Mouse (Mus musculus) embryonic facial prominence, embryonic 15.5 days (tissue): ENCODE data around the gene Nlgn3. TPM values are rescaled to one million over a fixed set of nuclear protein-coding genes. Genes with fewer than 3 reads are reported as not detected.
"Not testable (repeated sequence)": the region's sequence is repeated elsewhere in the genome, so short reads cannot be mapped to it uniquely, and the experiment has no call there.

Experiments
- ATAC-seq: fragments of 200-750 bp; cut with Nextera tagmentation; 2 replicates; pipeline ENCODE4 v1.8.0; 2017; ENCODE audit warnings: low read depth, moderate TSS enrichment; ENCODE audit not compliant: insufficient number of reproducible peaks, low FRiP score, low TSS enrichment
- H3K27ac ChIP-seq: fragments of 300-500 bp; sonication (generic); replicated peaks from 2 replicates; pipeline ENCODE4 v1.5.1; 2015; ENCODE audit warnings: mild to moderate bottlenecking, inconsistent platforms
- H3K27me3 ChIP-seq: fragments of 300-500 bp; sonication (generic); 2 replicates; pipeline ENCODE4 v1.6.1; 2015; ENCODE audit warnings: inconsistent platforms
- H3K36me3 ChIP-seq: fragments of 300-500 bp; sonication (generic); 2 replicates; pipeline ENCODE4 v1.6.1; 2015; ENCODE audit warnings: mild to moderate bottlenecking, inconsistent platforms
- H3K4me1 ChIP-seq: fragments of 300-500 bp; sonication (generic); 2 replicates; pipeline ENCODE4 v1.6.1; 2015; ENCODE audit warnings: inconsistent platforms
- H3K4me2 ChIP-seq: fragments of 300-500 bp; sonication (generic); replicated peaks from 2 replicates; pipeline ENCODE4 v1.6.1; 2015; ENCODE audit warnings: mild to moderate bottlenecking, inconsistent platforms
- H3K4me3 ChIP-seq: fragments of 300-500 bp; sonication (generic); replicated peaks from 2 replicates; pipeline ENCODE4 v1.5.1; 2015; ENCODE audit warnings: mild to moderate bottlenecking, inconsistent platforms
- H3K9ac ChIP-seq: fragments of 300-500 bp; sonication (generic); 2 replicates; pipeline ENCODE4 v1.6.1; 2015; ENCODE audit warnings: inconsistent platforms
- H3K9me3 ChIP-seq: fragments of 300-500 bp; sonication (generic); replicated peaks from 2 replicates; pipeline ENCODE4 v1.6.1; 2016; ENCODE audit warnings: inconsistent platforms
- WGBS: fragments of 180-500 bp; shearing (Covaris S2); methylation state at CpG from one replicate; pipeline ENCODE4 v1.1.7; 2015; 5-methylcytosine and 5-hydroxymethylcytosine counted together
- polyA plus RNA-seq: library from polyadenylated mRNA; unstranded; fragments of >200 nt; fragmentation: Nextera tagmentation; extraction: Ambion mirVana; gene quantifications from 2 replicates; pipeline ENCODE4 v1.2.1, GENCODE M21; 2015

Nlgn3 gene
- polyA plus RNA-seq, 1 experiment from 2014 or later = 12.8 TPM

GRCm38 (mm10) chrX:101338666-101339065, 39.7 kb downstream of the Nlgn3 start:
- Histone ChIP-seq H3K4me3 (no peak overlapping the region), H3K9ac (no peak overlapping the region), H3K9me3 (no peaks in the 10 kb centered on the region), H3K4me1 (no peaks in the 10 kb centered on the region), H3K36me3 (no peaks in the 10 kb centered on the region), H3K27ac (no peak overlapping the region), H3K4me2 (no peak overlapping the region), H3K27me3 (no peaks in the 10 kb centered on the region)
- 49% methylated on average over 4 of the region's 4 CpGs for WGBS
- no peak for ATAC-seq

GRCm38 (mm10) chrX:101342837-101343236, 43.9 kb downstream of the Nlgn3 start:
- not testable (repeated sequence) for ATAC-seq, H3K4me1 ChIP-seq, H3K9ac ChIP-seq, H3K27me3 ChIP-seq, H3K9me3 ChIP-seq, H3K27ac ChIP-seq, H3K36me3 ChIP-seq, H3K4me3 ChIP-seq, H3K4me2 ChIP-seq
- WGBS = 25% methylated on average over 2 of the region's 2 CpGs

DNA sequence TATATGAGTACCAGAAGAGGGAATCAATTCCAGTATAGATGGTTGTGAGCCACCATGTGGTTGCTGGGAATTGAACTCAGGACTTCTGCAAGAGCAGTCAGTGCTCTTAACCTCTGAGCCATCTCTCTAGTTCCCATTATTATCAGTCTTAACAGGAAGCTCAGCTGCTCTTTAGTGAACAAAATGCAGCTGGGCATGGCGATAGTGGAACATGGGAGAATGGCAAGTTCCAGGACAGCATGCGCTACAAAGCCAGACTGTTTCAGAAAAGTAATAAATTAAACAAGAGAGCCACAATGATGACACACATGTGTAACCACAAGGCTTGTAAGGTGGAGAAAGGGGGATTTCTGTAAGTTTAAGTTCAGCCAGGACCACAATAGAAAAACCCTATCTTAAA, 46.5 kb downstream of the Nlgn3 start:
- WGBS = 85% methylated on average over 2 of the region's 2 CpGs
- Histone ChIP-seq H3K4me1 (no peaks in the 10 kb centered on the region), H3K36me3 (no peaks in the 10 kb centered on the region), H3K4me2 (no peak overlapping the region), H3K27ac (no peak overlapping the region), H3K4me3 (no peak overlapping the region), H3K9me3 (no peaks in the 10 kb centered on the region), H3K9ac (no peak overlapping the region), H3K27me3 (no peaks in the 10 kb centered on the region)
- no peak for ATAC-seq

DNA sequence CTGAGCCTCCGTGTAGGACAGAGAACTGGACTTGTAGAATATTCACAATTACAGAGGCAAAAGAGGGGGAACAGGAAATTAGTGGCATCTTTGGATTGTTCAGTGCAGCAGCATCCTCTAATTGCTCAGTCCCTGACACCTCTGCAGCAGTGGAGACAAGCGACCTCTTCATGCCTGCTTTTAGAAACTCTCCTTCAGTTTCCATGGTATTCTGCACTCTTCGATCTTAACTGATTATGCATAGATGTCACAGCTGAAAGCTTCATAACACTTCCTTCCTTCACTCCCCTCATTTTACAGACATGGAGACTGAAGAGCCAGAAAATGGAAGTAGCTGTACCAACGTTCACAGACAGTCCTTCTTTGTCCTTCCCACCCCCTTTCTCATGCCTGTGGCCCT, 47.5 kb downstream of the Nlgn3 start:
- no peak overlapping the region for H3K4me2 ChIP-seq
- ATAC-seq = no peak
- no peaks in the 10 kb centered on the region for H3K36me3 ChIP-seq
- H3K9ac ChIP-seq = no peak overlapping the region
- no peaks in the 10 kb centered on the region for H3K9me3 ChIP-seq
- no peak overlapping the region for H3K27ac ChIP-seq
- no peaks in the 10 kb centered on the region for H3K4me1 ChIP-seq
- H3K4me3 ChIP-seq = no peak overlapping the region
- 57% methylated on average over 4 of the region's 4 CpGs for WGBS
- H3K27me3 ChIP-seq = no peaks in the 10 kb centered on the region

DNA sequence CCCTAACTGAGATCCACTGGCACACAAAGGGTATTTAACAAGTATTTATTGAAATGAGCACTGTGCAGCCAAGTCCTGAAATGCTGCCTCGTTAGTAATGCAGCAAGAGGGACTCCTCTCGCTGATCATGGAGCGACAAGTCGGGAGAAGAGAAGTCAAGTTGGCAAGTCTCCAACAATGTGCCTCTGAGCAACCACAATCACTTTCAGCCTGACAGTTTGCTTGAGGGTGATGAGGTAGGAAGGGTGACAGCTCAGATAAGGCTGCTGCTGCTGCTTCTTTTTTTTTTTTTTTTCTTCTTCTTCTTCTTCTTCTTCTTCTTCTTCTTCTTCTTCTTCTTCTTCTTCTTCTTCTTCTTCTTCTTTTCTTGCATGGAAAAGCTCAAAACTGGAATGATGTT, 52.2 kb downstream of the Nlgn3 start:
- no peak for ATAC-seq
- 34% methylated on average over 4 of the region's 4 CpGs for WGBS
- H3K27ac ChIP-seq = no peak overlapping the region
- no peak overlapping the region for H3K4me3 ChIP-seq
- no peaks in the 10 kb centered on the region for H3K9me3 ChIP-seq
- no peaks in the 10 kb centered on the region for H3K36me3 ChIP-seq
- H3K9ac ChIP-seq = no peak overlapping the region
- no peaks in the 10 kb centered on the region; the same call in 1 of the 2 replicates for H3K27me3 ChIP-seq
- no peak overlapping the region for H3K4me2 ChIP-seq
- no peaks in the 10 kb centered on the region for H3K4me1 ChIP-seq

DNA sequence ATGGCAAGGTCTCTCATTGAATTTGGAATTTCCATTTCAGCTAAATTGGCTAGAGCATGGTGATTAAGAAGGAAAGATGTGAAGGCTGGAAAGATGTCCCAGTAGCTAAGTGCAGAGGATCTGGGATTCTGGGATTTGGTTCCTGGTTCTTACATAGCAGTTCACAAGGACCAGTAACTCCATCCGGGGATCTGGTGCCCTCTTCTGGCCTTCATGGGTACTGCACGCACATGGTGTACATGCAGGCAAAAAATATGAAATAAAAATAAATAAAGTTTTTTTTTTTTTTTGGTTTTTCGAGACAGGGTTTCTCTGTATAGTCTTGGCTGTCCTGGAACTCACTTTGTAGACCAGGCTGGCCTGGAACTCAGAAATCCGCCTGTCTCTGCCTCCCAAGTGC, 59.9 kb downstream of the Nlgn3 start:
- not testable (repeated sequence) for H3K4me2 ChIP-seq

DNA sequence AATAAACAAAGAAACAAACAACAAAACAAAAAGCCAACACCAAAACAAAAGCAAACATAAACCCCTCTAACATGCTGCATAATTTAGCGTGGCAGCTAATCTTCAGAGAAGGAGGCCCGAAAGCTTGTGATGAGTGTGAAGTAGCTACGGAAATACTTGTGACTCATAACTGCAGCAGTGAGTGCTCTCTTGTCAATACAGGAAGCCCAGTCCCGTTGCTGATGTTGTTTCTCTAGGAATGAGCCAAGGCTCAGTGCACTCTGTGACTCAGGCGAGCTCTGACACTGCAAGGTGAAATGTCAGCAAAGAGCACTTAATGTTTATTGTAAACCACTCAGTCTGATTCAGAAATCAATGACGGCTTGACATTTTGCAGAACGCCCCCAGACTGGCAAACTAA, 70.0 kb downstream of the Nlgn3 start:
- H3K4me1 ChIP-seq = no peaks in the 10 kb centered on the region
- ATAC-seq = no peak
- no peak overlapping the region for H3K9ac ChIP-seq
- H3K36me3 ChIP-seq = no peaks in the 10 kb centered on the region
- WGBS = 65% methylated on average over 7 of the region's 7 CpGs
- no peak overlapping the region for H3K27ac ChIP-seq
- H3K9me3 ChIP-seq = no peaks in the 10 kb centered on the region
- no peak overlapping the region for H3K4me2 ChIP-seq
- H3K27me3 ChIP-seq = no peaks in the 10 kb centered on the region
- H3K4me3 ChIP-seq = no peak overlapping the region

More for the DNA sequence above, 59.9 kb downstream of the Nlgn3 start:
- not testable (repeated sequence) for H3K27ac ChIP-seq, H3K27me3 ChIP-seq, ATAC-seq, H3K4me1 ChIP-seq, H3K4me3 ChIP-seq, H3K36me3 ChIP-seq, H3K9ac ChIP-seq, H3K9me3 ChIP-seq
- WGBS = 67% methylated on average over 4 of the region's 4 CpGs

- Histone ChIP-seq H3K4me3 (no peak overlapping the region), H3K9ac (no peak overlapping the region), H3K4me2 (no peak overlapping the region), H3K27me3 (no peaks in the 10 kb centered on the region), H3K36me3 (no peaks in the 10 kb centered on the region), H3K4me1 (no peaks in the 10 kb centered on the region), H3K27ac (no peak overlapping the region), H3K9me3 (no peaks in the 10 kb centered on the region)
- ATAC-seq = no peak
- WGBS = 74% methylated on average over 3 of the region's 3 CpGs
These were observed 71.6 kb downstream of the Nlgn3 start for GRCm38 (mm10) chrX:101370573-101370972.

- Histone ChIP-seq H3K4me2 (no peak overlapping the region), H3K9me3 (no peaks in the 10 kb centered on the region), H3K36me3 (no peaks in the 10 kb centered on the region), H3K9ac (no peak overlapping the region), H3K4me3 (no peak overlapping the region), H3K27me3 (peaks cover 8% of the 10 kb centered on the region; the same call in 1 of the 2 replicates), H3K4me1 (no peaks in the 10 kb centered on the region), H3K27ac (no peak overlapping the region)
- no peak for ATAC-seq
- WGBS = 43% methylated on average over 5 of the region's 5 CpGs
These were observed 74.0 kb downstream of the Nlgn3 start for GRCm38 (mm10) chrX:101372946-101373345.

Other genes with a start within 250 kb of the Nlgn3 start
- 0.05 and 0.14 TPM in 2 replicates for gene Tex11, start 239.5 kb upstream of the Nlgn3 start, polyA plus RNA-seq
- gene Slc7a3, start 213.1 kb upstream of the Nlgn3 start, polyA plus RNA-seq = 1.3 TPM in 2 replicates
- gene Snx12, start 76.6 kb upstream of the Nlgn3 start, polyA plus RNA-seq = 52.1 and 58.3 TPM in 2 replicates
- gene Foxo4, start 44.6 kb upstream of the Nlgn3 start, polyA plus RNA-seq = 3.4 and 4.4 TPM in 2 replicates
- not detected in 2 replicates for gene Gm614, start 35.2 kb upstream of the Nlgn3 start, polyA plus RNA-seq
- 14.2 and 15.3 TPM in 2 replicates for gene Il2rg, start 30.9 kb upstream of the Nlgn3 start, polyA plus RNA-seq
- gene Gm20489, start 30.1 kb upstream of the Nlgn3 start, polyA plus RNA-seq = not detected in 2 replicates
- 33.3 and 39.3 TPM in 2 replicates for gene Med12, start 25.1 kb upstream of the Nlgn3 start, polyA plus RNA-seq
- 0.24 and 0.34 TPM in 2 replicates for gene Gjb1, start 77.2 kb downstream of the Nlgn3 start, polyA plus RNA-seq
- 30.6 and 33.0 TPM in 2 replicates for gene Zmym3, start 121.7 kb downstream of the Nlgn3 start, polyA plus RNA-seq
- 364 and 374 TPM in 2 replicates for gene Nono, start 130.2 kb downstream of the Nlgn3 start, polyA plus RNA-seq
- 53.1 and 66.4 TPM in 2 replicates for gene Itgb1bp2, start 149.9 kb downstream of the Nlgn3 start, polyA plus RNA-seq
- gene Taf1, start 233.6 kb downstream of the Nlgn3 start, polyA plus RNA-seq = 11.6 and 11.8 TPM in 2 replicates